Mouse (Mus musculus): ENCODE data around the gene Dnm3.

The Dnm3 gene

DNA sequence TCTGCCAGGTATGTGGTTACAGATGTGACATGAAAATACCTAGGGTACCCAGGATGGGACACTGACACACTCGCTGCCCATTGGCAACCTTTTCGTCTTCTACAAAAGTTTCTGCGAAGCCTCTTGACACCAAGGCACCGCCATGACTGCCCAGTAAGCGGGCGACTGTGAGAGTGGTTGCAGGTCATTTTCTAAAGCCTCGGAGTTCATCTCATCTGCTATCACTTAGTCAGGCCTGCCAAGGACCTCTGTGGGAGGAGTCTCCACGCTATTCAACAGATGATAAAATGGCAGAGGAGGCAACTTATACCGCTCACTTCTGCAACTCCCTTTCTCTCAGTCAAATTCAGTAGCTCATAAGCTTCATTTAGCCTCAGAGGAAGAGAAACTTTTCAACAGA is 268.8 kb downstream of the Dnm3 start:
- no peak for DNase-seq (ENCODE audit: low spot score)

DNA sequence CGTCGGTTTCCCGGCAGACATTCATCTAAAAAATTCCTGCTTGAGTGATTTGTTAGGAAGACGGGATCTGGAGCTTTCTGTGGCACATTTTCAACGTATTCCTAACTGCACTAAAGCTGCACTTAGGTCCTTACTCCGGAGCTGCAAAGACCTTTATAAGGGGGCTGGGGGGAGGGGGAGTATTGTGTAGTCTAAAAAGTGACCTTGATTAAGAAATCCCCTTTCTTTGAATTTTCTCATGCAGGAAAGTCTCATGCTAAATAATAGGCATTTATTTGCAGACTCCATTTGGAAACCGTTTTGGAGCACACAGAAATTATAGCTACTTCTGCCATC is 270.2 kb downstream of the Dnm3 start:
- DNase-seq (ENCODE audit: low spot score), result no peak

DNA sequence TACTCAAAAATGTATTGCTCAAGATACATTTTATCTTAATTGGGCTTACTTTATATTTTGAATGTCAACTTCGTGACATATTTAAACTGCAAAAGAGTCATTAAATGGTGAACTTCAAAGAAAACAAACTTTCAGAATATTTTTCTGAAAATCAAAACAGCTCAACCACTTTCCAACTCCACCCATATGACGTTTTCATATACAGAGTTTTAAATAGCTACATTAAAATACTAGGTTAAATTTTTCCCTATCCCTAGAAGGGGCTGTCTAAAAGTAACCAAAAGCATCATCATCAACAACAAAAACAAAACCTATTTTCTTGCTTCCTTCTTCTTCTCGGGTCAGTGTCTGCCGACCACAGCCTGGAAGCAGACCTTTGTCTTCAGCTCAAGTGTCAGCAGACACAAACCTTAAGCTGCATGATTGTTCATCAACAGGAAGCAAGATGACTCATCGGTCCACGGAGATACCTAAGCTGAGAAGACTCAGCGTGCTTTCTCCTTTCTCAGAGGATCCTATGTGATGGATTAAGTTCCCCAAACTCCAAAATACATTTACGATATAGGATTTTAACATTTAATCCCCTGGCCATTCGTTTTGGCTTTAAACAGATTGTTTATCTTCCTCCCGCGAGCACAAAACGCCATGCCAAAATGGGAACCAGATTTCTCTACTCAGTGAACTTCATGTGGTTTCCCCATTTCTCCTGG is 270.7 kb downstream of the Dnm3 start:
- DNase-seq (ENCODE audit: low spot score), result no peak

DNA sequence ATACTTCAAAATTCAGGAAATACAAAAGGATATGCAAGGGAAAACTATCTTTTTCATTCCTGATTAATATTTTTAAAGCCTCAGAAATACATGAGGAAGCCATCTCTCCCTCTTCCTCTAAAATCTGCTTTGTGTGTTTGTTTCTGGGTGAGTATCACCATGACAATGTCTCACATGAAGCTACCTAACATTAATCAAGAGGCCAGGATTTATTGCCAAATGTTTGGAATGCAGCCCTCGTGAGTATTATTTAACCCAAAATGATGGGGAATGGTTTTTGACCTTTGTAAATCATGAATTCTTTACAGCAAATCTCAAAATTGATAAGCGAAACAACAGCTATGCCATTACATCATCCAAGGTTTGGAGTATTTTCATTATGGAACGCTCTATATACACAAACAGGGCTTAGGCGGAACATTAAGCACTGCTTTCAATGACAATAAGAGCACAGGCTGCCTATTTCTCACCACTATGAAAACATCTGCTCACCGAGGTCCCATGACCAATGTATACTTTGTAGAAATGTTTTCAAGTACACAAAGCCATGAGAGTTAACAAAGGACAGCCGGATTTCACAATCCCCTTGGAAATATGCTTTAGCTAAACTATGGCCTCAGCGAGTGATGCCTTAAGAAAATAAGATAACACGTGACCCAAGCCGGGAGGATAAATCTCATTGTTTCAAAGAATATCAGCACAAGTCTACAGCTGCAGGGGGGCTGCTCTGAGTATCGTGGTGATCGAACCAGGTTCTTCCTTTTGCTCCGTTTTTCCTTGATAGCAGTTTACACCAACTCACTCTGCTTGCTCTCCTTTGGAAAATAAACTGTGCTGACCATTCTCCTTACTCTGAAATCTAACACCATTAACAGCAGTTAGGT is 275.1 kb downstream of the Dnm3 start:
- no peak for DNase-seq (ENCODE audit: low spot score)

DNA sequence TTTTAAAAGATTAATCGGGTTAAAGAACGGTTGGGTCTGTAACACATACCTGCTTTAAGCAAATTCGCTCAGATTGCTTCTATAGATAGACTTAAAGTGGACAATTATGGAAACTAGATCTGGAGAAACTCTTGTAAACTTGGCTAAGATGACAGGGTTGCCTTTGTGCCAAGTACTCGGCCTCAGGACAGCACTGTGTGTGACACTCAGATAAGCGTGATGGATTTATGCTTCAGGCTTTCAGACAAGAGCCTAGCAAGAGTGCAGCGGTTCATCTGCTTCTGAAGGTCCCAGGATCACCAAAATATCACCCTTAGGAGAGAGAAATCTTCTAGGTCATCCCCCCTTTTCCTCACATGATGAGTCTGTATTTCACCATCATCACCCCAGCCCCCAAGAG is 277.4 kb downstream of the Dnm3 start:
- no peak for DNase-seq (ENCODE audit: low spot score)

DNA sequence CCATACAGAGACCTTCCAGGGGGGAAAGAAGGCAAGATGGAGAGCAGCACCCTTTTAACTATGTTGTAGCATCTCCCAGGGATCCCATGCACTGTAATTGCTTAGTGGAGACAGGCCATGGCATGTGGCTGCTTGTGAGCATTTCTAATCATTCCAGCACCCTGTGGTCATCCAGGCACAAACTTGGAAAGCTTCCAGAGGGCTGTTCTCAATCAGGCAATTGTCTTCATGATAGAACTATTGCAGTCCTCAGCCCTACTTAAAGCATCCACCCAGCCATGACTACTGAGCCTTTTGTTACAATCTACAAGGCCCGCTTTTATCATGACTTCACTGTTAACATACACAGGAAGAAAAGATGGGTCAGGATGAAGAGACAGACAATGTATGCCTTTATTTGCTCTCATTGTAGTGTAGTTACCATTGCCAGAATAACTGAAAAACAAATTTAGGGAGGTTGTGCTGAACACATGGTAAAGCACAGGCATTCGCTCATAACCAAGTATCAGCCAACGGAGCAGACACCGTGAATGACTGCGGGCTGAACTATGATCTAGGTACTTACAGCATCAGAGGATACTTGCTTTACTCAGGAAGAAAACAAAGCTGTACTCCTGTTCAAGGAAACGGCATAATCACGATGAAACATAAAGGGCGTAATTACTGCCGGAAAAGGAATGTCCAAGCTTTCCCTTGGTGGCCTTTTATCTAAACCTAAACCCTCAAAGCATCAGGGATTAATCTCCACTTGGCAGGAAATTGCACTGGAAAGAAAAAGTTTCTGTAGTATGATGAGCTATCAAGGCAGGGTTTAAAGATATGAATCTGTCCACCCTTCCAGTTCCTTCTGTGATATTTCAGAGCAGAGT is 280.8 kb downstream of the Dnm3 start:
- no peak for DNase-seq (ENCODE audit: low spot score)

DNA sequence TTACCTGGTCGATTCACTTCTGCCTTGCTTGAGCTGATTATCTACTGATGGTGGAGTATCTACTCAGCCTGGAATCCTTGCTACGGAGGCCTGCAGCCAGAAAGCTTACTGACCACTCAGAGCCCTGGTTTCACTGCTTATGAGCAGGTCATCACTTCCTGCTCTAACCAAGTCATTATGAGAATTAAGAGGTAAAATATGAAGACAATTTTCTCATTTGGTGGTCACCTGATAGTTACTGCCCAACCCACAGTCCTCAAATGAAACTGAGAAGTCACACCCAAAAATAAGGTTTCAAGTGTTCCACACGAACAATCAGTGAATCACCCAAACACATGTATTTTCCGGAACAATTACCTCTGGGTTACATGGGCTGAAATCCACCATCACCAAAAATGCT is 289.1 kb downstream of the Dnm3 start:
- DNase-seq (ENCODE audit: low spot score), result no peak

DNA sequence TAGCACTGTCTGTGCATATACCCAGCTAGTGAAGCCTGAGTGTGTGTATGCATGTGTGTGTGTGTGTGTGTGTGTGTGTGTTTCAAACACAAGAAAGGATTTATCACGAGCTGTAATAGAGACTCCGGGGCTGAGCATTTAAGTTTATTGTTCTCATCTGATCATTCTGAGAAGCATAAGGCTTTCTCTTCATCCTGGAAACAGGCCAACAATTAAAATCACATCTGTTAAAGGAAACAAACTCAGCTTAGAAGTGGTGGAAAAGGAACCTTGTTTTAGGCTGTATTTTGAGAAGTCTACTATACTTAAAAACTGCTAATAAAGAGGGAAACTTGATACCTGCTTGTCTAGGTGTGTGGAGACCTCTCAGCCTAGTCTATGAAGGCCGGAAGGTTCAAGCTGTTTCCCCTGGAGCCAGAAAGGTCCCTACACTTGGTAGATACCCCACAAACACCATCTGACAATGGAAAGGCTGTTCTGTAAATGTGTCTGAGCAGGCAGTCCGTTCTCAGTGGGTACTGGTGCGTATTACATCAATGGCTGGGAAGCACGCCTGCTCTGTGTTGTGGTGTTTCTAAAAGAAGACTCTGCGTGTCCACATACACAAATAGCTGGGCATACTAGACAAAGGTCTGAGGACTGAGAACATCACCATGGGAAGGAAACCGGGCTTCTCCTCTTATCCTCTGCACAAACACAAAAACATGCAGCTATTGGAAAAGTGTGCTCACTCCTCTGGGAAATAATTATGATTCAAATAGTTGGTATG is 290.3 kb downstream of the Dnm3 start:
- DNase-seq (ENCODE audit: low spot score), result no peak

DNA sequence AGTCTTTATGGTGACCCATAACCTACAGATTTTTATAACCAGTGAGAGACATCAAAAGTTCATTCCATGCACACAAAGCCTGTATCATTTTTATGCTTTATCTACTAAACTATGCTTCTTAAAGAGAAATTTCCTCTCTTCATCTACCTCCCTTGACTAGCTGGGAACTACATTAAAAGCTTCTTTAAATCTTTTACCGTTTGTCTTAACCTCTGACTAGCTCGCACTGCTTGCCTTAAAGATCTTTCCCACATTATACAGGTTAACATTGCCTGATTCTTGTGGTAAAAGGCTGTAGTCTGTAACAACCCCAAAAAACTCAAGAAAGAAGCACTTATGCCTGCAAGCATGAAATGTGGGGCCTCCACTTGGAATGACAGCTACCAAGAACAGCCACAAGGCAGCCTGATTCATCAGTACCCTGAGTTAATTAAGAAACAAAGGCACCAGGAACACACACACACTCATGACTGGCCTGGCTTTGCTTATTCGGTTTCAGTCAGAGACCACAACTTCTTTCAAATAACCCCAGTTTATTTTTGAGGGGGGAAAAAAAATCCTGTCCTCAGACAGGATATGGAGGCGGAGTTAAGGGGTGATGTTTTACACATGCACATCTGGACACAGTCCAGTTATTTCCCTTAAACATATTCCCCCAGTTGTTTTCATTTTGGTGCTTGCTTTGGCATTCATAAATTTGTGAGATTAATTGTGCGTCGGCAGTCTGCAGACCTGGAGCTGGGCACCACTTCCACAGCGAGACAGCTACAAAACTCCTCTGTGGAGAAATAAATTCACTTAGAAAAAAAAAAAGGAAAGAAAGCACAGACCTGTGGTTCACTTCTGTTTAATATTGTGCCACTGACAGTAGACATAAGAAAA is 291.1 kb downstream of the Dnm3 start:
- no peak for DNase-seq (ENCODE audit: low spot score)

DNA sequence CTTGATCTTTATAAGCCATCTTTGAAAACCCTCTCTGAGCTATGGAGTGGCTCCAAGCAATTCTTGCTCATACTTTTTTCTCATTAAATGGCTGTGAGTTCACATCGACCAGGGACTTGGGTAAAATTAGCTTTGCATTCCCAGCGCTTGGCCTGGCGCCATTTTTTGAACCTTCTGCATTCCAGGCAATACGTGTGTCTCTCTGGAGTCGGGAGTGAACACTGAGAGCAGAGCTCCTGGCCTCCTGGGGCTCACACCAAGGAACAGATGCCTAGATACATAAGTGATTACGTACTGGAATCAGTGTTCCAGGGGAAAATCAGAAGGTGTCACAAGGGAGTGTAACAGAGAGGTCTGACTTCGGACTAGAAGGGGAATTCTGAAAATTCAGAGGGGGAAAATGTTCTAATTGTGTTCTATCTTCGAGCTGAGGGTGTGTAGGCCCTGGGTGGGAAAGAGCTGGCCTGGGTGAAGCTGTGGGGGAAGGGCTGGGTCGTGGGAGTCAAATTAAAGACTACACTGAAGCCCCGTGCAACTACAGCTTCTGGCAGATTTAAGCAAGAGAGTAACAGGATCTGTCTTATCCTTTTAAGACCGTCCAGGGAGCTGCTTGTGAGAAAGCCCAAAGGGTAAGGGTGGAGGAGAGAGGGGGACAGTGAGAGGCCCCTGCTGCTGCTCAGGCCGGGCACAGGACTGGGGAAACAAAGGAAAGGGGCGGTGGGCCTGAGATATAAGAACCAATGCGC is 293.7 kb downstream of the Dnm3 start:
- DNase-seq (ENCODE audit: low spot score), result peak; percentile 54

DNA sequence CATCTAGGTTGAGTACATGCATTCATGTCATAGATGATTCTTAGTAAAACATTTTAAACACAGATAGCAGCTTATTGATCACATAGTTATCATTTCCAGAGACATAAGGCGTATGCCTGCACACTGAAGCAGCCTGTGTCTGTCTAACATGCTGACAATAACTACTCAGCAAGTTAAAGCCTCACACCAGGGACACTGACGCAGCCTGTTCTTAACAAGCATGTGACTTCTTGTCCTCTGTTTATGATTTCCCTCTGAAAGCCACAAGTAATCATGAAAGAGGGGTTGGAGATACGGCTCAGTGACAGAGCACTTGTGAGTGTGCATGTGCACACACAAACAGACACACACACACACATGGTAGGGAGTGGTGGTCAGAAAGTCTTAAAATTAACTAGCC is 294.4 kb downstream of the Dnm3 start:
- DNase-seq (ENCODE audit: low spot score), result no peak

DNA sequence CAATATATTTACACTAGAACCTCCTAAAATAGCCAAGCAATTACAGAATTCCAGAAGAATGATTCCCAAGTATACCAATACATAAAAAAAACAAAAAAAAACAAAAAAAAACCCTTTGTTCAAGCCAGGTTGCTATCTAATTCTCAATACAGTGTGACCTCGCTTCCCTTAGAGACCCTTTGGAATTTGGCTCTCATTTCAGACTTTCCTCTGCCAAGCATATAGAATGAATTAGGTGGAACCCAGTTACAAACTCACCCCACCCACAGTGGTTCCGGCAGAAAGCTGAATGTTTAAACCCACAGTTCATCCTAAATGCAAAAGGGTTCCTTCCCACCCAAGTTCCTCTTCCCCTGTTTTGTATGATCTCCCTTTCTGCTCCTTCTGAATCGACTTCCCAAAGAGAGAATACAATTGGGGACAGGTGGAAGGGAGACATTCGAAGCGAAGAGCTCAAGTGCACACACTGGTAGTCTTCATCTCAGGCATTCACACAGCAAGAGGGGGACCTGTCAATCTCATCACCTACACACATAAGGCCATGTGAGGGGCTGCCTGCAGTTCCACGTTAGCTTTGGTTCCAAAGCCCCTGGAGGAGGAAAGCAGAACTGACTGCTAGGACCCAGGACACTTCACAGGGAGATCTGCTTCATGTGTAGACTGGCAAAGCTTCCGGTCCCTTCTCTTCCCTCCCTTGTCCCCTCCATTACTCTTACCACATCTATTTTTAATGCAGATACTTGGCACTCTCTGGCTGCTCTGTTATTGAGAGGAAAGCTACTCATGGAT is 296.5 kb downstream of the Dnm3 start:
- DNase-seq (ENCODE audit: low spot score), result no peak

DNA sequence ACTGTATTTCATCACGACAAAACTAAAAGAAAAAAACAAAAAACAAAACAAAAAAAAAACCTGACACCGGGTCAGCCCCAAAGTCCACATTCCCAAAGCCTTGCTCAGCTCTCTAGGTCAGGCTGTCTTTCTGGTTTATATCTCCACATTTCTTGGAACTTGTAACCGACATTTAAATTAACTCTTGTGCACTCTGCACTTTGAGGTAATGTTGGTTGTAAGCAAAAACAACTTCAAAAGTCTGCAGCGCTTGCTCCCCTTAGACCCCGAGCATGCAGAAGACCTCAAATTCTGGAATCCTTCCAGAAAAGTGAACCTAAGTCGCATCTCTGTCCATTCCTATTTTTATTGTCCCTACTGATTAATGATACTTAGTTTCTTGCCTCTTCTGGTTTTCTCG is 297.4 kb downstream of the Dnm3 start:
- DNase-seq (ENCODE audit: low spot score), result no peak

DNA sequence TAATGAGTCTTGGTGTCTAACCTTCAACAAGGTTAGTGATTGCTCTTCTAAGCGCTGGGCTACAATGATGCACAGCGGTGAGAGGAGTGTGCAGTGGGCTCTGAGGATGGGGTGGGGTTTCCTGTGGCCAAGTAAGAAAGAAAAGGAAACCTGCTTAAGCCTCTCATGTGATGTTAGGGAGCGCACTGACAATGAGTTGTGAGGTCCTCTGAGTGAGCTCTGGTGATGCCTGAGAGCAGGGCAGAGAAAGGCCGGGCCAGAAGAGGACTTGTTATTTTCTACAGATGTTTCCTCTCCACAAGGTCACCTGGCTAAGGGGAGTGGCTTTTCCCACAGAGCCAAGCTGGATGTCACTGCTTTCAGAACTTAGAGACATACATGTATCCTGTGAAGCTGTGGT is 298.4 kb downstream of the Dnm3 start:
- DNase-seq (ENCODE audit: low spot score), result no peak

DNA sequence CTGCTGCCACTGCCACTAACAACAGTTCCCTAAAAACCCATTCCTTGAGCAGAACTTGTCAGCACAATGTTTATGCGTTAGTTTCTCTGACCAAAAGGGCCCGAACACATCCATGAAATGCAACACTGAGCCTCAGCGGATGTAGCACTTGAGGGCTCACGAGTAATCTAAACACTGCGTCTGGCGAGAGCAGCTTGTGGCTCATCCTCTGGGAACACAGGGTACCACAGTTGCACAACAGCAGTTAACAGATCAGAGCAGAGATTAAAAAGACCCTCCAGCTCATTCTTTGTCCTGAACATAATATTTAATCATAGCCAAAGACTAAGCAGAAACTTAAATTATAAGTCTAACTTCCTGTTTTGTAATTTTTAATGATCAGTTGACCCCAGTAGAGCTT is 305.0 kb downstream of the Dnm3 start:
- DNase-seq (ENCODE audit: low spot score), result no peak

DNA sequence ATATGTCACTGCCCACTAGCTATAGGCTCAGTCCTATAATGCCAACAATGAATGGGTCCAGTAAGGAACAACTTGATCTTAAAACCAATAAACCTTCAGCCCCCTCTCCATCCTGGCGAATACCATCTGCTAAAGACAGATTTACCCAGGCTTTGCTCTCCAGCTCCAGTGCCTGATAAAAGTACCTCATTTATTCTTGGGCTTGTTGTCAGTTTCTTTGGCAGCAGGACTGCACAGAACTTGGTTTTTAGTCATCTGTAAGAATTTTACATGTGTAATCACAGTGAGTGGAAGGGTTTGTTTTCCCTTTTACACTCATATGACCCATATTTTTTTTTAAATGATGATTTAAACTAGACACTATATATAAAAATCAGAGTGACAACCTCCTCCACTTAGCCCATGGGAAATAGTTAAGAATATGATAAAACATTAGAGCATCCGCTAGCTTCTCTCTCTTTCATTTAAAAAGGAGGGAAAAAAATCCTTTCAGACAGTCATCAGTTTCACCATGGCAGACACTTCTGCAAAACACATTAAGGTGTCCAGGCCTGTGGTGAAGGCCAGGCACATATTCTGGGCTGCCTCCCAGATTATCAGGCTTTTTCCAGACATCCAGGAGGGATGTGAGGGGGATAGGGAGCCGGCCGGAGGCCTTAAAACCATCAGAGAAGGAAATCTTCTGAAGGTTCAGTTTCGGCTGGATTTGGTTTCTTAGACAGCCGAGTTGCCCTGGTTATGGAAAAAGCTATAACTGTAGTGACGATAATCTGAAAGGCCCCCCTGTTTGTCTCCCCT is 313.9 kb downstream of the Dnm3 start:
- DNase-seq (ENCODE audit: low spot score), result no peak

DNA sequence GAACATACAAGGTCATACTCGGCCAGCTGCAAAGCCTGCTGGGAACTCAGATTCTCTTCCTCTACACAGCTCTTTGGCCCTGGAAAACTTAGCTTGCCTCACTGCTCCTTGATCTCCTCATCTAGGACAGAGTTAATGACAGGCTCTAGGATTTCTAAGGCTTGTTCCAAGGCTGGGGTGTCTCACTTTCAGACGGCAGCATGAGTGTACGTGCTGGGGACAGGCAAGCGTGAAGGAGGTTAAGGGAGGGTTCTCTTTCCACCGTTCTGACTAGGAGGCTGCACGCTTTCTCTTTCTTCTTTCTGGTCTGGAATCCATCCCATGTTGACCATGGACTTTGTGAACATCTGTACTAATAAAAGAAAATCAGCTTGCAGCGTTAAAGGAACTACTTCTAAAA is 315.2 kb downstream of the Dnm3 start:
- DNase-seq (ENCODE audit: low spot score), result no peak

DNA sequence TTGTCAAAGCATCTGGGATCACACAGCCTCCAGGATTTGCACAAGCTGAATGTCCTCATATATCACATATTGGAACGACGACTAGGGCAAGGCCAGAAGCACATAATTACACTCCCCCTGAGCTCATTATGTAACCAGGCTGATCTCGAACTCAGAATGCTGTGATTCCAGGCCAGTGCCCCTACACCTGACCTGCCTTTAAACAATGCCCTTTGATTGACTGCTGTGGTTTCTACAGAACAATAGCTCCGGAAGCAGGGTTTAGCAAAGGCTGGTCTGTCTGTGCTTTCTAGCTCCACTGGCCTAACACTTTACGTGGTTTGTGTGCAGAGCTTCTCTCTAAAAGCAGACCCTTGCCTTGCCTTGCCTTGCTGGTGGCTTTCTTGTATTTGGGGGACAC is 315.6 kb downstream of the Dnm3 start:
- no peak for DNase-seq (ENCODE audit: low spot score)

DNA sequence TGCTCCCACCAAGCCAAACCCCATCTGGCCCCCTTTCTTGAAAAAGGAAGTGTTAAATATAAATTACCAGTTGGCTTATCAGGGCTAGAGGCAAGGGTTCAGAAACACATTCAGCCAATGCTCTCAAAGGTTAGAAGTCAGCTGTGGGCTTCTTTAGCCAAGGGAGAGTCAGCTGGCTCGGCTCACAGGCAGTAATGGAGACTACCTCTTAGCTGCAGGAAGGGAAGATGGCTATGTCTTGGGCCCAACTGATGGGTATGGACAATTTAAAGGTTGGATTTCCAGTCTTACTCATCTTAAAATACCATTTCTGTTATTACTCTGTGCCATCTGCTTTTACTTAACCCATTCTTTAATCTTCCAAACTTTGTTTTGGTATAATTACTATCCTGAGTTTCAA is 317.1 kb downstream of the Dnm3 start:
- DNase-seq (ENCODE audit: low spot score), result no peak

Data from urinary bladder, postnatal 14 days (tissue).